ENCODE assay signal across 10 mouse cellular contexts in the genomic region with DNA sequence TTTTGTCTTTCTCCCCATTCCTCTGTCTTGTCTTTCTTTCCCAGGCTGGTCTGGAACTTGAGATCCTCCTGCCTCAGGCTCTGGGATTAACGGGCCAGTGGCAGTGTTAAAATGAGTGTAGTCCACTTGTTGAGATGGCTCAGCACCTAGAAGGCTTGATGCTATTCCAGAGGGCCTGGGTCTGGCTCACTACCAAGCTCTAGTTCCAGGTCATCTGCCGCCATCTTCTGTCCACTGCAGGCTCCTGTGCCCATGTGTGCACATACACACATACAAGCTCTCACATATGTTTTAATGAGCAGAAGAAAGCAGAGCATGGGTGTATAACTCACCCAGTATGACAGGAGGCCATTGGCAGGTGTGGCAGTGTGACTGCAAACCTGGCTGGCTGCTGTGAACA. TPM values are rescaled to one million over a fixed set of nuclear protein-coding genes. Genes with fewer than 3 reads are reported as not detected.
DNase-seq lines count a peak whose midpoint lies in the region; ATAC-seq lines count a peak whose summit lies in the region.
"Had no signal": no experiment of that assay in that cellular context is flagged by ENCODE, and none has a peak within 500 bp of the region (broad histone marks: within the 10 kb centered on the region; RNA-seq: fewer than 3 reads in every experiment).

No protein-coding gene starts in this region.

- no peaks in the 10 kb centered on the region for H3K27me3 ChIP-seq in kidney, embryonic 15.5 days
- no peaks in the 10 kb centered on the region for H3K27me3 ChIP-seq in hindbrain, embryonic 16.5 days (replicated peaks; ENCODE audit: control insufficient read depth, insufficient read depth, low read length)

- ATAC-seq in cerebellum, adult (ENCODE audit: insufficient number of reproducible peaks, low FRiP score, low TSS enrichment), result no peak
- no peak for ATAC-seq in kidney, embryonic 15.5 days (replicated peaks; ENCODE audit: low FRiP score)
- ATAC-seq in hindbrain, embryonic 16.5 days, result no peak
- ATAC-seq in megakaryocyte, adult 5-6 weeks (ENCODE audit: poor library complexity, severe bottlenecking), result no peak
- ATAC-seq: lung, postnatal 0 days had no signal

- peak; percentile 33 for DNase-seq in cerebellum, adult 8-10 months
- DNase-seq in kidney, adult 11 months, result no peak
- DNase-seq in MN1 (ENCODE audit: low spot score), result peak; percentile 45
- no peak for DNase-seq in urinary bladder, postnatal 10 days (ENCODE audit: low spot score)

- H3K4me3 ChIP-seq in kidney, embryonic 15.5 days (replicated peaks), result no peak overlapping the region
- H3K4me3 ChIP-seq in hindbrain, embryonic 16.5 days (ENCODE audit: low read length), result peak overlapping the region; percentile 2; the same call in 1 of the 2 replicates

- peaks cover 34% of the 10 kb centered on the region for H3K4me1 ChIP-seq in kidney, embryonic 15.5 days
- H3K4me1 ChIP-seq in hindbrain, embryonic 16.5 days (ENCODE audit: control insufficient read depth, insufficient read depth, low read depth, low read length), result peaks cover 32% of the 10 kb centered on the region

- 0 out of 2 replicates have a peak overlapping the region, but pooled peaks have one; percentile 48 for H3K27ac ChIP-seq in kidney, embryonic 15.5 days
- H3K27ac ChIP-seq in hindbrain, embryonic 16.5 days (ENCODE audit: low read depth, low read length), result peak overlapping the region; percentile 70

- H3K36me3 ChIP-seq in kidney, embryonic 15.5 days, result no peaks in the 10 kb centered on the region
- no peaks in the 10 kb centered on the region for H3K36me3 ChIP-seq in hindbrain, embryonic 16.5 days (ENCODE audit: control insufficient read depth, insufficient read depth, low read length)

- WGBS in kidney, embryonic 15.5 days, result 86% methylated on average over 2 of the region's 2 CpGs
- WGBS in hindbrain, embryonic 16.5 days, result 83% methylated on average over 2 of the region's 2 CpGs

- H3K4me2 ChIP-seq in kidney, embryonic 15.5 days, result no peak overlapping the region
- H3K4me2 ChIP-seq in hindbrain, embryonic 16.5 days (ENCODE audit: low read length), result peak overlapping the region; percentile 69

- no peak overlapping the region for H3K9ac ChIP-seq in kidney, embryonic 15.5 days
- no peak overlapping the region for H3K9ac ChIP-seq in hindbrain, embryonic 16.5 days (ENCODE audit: low read depth, low read length)

- no peaks in the 10 kb centered on the region for H3K9me3 ChIP-seq in kidney, embryonic 15.5 days (replicated peaks)
- no peaks in the 10 kb centered on the region for H3K9me3 ChIP-seq in hindbrain, embryonic 16.5 days (ENCODE audit: control insufficient read depth, low read length)

RNA-seq across cellular contexts. Expression of a gene that starts 3.4 kb away (rescaled TPM):
- 44.5 and 45.3 TPM in 2 replicates for polyA plus RNA-seq in kidney, embryonic 15.5 days (2015; fragmentation: Nextera tagmentation; extraction: Ambion mirVana)
- polyA plus RNA-seq in hindbrain, embryonic 16.5 days (2015; fragmentation: Nextera tagmentation; extraction: Ambion mirVana), result 102 and 107 TPM in 2 replicates
- 1.5 and 2.0 TPM in 2 replicates for total RNA-seq in megakaryocyte, adult 5-6 weeks (2015)
- 2.8 and 3.9 TPM in 2 replicates for total RNA-seq in megakaryocyte, adult 5-6 weeks (2017)

RNA-seq across cellular contexts. Expression of a gene that starts 5.7 kb away (rescaled TPM):
- polyA plus RNA-seq in kidney, embryonic 15.5 days (2015; fragmentation: Nextera tagmentation; extraction: Ambion mirVana), result 0.18 and 0.36 TPM in 2 replicates
- not detected in 2 replicates for polyA plus RNA-seq in hindbrain, embryonic 16.5 days (2015; fragmentation: Nextera tagmentation; extraction: Ambion mirVana)
- total RNA-seq in megakaryocyte, adult 5-6 weeks (2015), result not detected in 2 replicates
- 0.11 TPM in 1 of 2 replicates, not detected in the other for total RNA-seq in megakaryocyte, adult 5-6 weeks (2017)
- polyA plus RNA-seq: limb, embryonic 11.5 days had no signal

RNA-seq across cellular contexts. Expression of a gene that starts 13.4 kb away (rescaled TPM):
- polyA plus RNA-seq in kidney, embryonic 15.5 days (2015; fragmentation: Nextera tagmentation; extraction: Ambion mirVana), result 10.6 and 12.8 TPM in 2 replicates
- 0.09 and 0.19 TPM in 2 replicates for polyA plus RNA-seq in hindbrain, embryonic 16.5 days (2015; fragmentation: Nextera tagmentation; extraction: Ambion mirVana)
- total RNA-seq in megakaryocyte, adult 5-6 weeks (2015), result 1.7 and 1.8 TPM in 2 replicates
- 0.57 and 0.99 TPM in 2 replicates for total RNA-seq in megakaryocyte, adult 5-6 weeks (2017)

RNA-seq across cellular contexts. Expression of a gene that starts 19.9 kb away (rescaled TPM):
- polyA plus RNA-seq in kidney, embryonic 15.5 days (2015; fragmentation: Nextera tagmentation; extraction: Ambion mirVana), result 232 and 247 TPM in 2 replicates
- 220 and 237 TPM in 2 replicates for polyA plus RNA-seq in hindbrain, embryonic 16.5 days (2015; fragmentation: Nextera tagmentation; extraction: Ambion mirVana)
- 65.1 and 73.6 TPM in 2 replicates for total RNA-seq in megakaryocyte, adult 5-6 weeks (2015)
- 50.5 and 78.3 TPM in 2 replicates for total RNA-seq in megakaryocyte, adult 5-6 weeks (2017)

RNA-seq across cellular contexts. Expression of a gene that starts 25.4 kb away (rescaled TPM):
- polyA plus RNA-seq in kidney, embryonic 15.5 days (2015; fragmentation: Nextera tagmentation; extraction: Ambion mirVana), result 4.7 and 5.6 TPM in 2 replicates
- polyA plus RNA-seq in hindbrain, embryonic 16.5 days (2015; fragmentation: Nextera tagmentation; extraction: Ambion mirVana), result 6.4 and 7.8 TPM in 2 replicates
- total RNA-seq in megakaryocyte, adult 5-6 weeks (2015), result 4.6 and 4.8 TPM in 2 replicates
- total RNA-seq in megakaryocyte, adult 5-6 weeks (2017), result 3.6 and 8.6 TPM in 2 replicates

Comparison
In these comparisons a context has a peak if more than half of its experiments do, and no peak if none do; other contexts are left out.
1. DNase-seq: peak in cerebellum, adult 8-10 months (single experiment) and MN1 (single experiment); none in kidney, adult 11 months (single experiment) and urinary bladder, postnatal 10 days (single experiment).